Mouse (Mus musculus) cortical plate, adult 2 months (tissue): ENCODE data around the gene Bdkrb2.

Experiments used
- CTCF ChIP-seq: fragments of 200-500 bp; IDR thresholded peaks from 2 replicates; pipeline ENCODE4 v1.5.1; 2011; ENCODE audit warnings: mild to moderate bottlenecking, control low read depth, low read length; ENCODE audit not compliant: insufficient read depth; ENCODE audit errors: extremely low read depth
- POLR2A ChIP-seq: fragments of 200-500 bp; IDR thresholded peaks from 2 replicates; pipeline ENCODE4 v1.6.1; 2011; ENCODE audit warnings: mild to moderate bottlenecking, low read length, control low read depth; ENCODE audit not compliant: insufficient read depth; ENCODE audit errors: extremely low read depth

DNA sequence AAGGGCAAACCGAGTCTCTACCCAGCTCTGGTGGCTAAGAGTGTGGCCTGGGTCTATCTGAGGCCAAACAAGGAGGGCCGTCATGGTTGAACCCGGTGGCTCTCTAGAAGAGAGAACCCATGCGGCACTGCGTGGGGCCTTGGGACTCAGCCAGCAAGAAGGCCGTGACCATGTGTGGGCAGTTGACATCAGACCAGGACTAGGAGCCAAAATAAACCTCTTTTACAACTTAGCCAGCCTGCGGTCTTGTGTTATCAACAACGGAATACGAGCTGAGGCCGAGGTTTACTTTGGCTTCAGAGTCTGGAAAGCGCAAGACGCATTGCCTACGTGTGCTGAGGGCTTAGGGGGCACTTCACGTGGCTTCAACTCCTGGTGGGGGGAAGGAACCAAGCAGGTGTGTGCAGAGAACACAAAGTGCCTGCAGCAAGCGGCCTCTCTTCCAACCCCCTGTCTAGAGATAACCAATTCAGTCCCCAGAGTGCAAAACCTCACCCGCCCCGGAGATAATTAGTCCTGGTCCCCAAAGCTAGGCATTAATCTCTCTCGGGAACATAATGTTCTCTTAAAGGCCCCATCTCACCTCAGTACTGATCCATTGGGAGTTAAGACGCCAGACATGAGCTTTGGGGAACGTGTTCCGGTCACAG is 45.9 kb upstream of the Bdkrb2 start:
- TF ChIP-seq CTCF (no peak), POLR2A (no peak)
